Mouse (Mus musculus) limb, embryonic 14.5 days (tissue): ENCODE measurements around the gene Hyal1. TPM values are rescaled to one million over a fixed set of nuclear protein-coding genes. Genes with fewer than 3 reads are reported as not detected.

Experiments used
- ATAC-seq: fragments of 200-750 bp; cut with Nextera tagmentation; 2 replicates; pipeline ENCODE4 v1.8.0; 2017; ENCODE audit warnings: low read depth, moderate number of reproducible peaks, moderate TSS enrichment; ENCODE audit not compliant: low FRiP score
- DNase-seq: peaks from one replicate; pipeline ENCODE4 v3.0.0-alpha.2; 2015; ENCODE audit warnings: low spot score
- H3K27ac ChIP-seq: fragments of 300-500 bp; sonication (generic); replicated peaks from 2 replicates; pipeline ENCODE4 v1.5.1; 2014; ENCODE audit warnings: low read depth, mild to moderate bottlenecking, low read length, moderate library complexity, mixed read lengths
- H3K27me3 ChIP-seq: fragments of 300-500 bp; sonication (generic); 2 replicates; pipeline ENCODE4 v1.6.1; 2014; ENCODE audit warnings: low read length, mixed read lengths; ENCODE audit not compliant: control insufficient read depth, insufficient read depth
- H3K36me3 ChIP-seq: fragments of 300-500 bp; sonication (generic); 2 replicates; pipeline ENCODE4 v1.6.1; 2014; ENCODE audit warnings: mild to moderate bottlenecking, low read length, moderate library complexity, mixed read lengths; ENCODE audit not compliant: control insufficient read depth, insufficient read depth
- H3K4me1 ChIP-seq: fragments of 300-500 bp; sonication (generic); 2 replicates; pipeline ENCODE4 v1.6.1; 2014; ENCODE audit warnings: antibody characterized with exemption, low read length, mixed read lengths; ENCODE audit not compliant: control insufficient read depth, insufficient read depth
- H3K4me2 ChIP-seq: fragments of 300-500 bp; sonication (generic); replicated peaks from 2 replicates; pipeline ENCODE4 v1.6.1; 2014; ENCODE audit warnings: low read depth, mild to moderate bottlenecking, low read length, moderate library complexity; ENCODE audit not compliant: severe bottlenecking
- H3K4me3 ChIP-seq: fragments of 300-500 bp; sonication (generic); replicated peaks from 2 replicates; pipeline ENCODE4 v1.5.1; 2014; ENCODE audit warnings: low read length
- H3K9ac ChIP-seq: fragments of 300-500 bp; sonication (generic); 2 replicates; pipeline ENCODE4 v1.6.1; 2014; ENCODE audit warnings: mild to moderate bottlenecking, low read depth, low read length, moderate library complexity; ENCODE audit not compliant: severe bottlenecking
- H3K9me3 ChIP-seq: fragments of 300-500 bp; sonication (generic); 2 replicates; pipeline ENCODE4 v1.6.1; 2016; ENCODE audit warnings: low read length; ENCODE audit not compliant: control insufficient read depth
- POLR2A ChIP-seq: fragments of 200-500 bp; IDR thresholded peaks from 2 replicates; pipeline ENCODE4 v1.8.0; 2012; ENCODE audit warnings: inconsistent platforms, mild to moderate bottlenecking, moderate library complexity, borderline replicate concordance; ENCODE audit not compliant: insufficient read depth, insufficient read length; ENCODE audit errors: extremely low read depth
- WGBS: fragments of 180-500 bp; shearing (Covaris S2); extraction: QIAGEN DNeasy Blood & Tissue Kit; methylation state at CpG from one replicate; pipeline ENCODE4 v1.1.7; 2014; 5-methylcytosine and 5-hydroxymethylcytosine counted together
- polyA plus RNA-seq, 2 experiments: library from polyadenylated mRNA; depleted of rRNA in 1 of 2; stranded (reverse) in 1 of 2; unstranded in 1 of 2; fragments of >200 nt; fragmentation: Nextera tagmentation in 1 of 2; extraction: Ambion mirVana in 1 of 2; gene quantifications; 2 replicates each; pipeline versions ENCODE4 v1.2.1 to v1.2.3; 2012 to 2014

Gene Hyal1
- polyA plus RNA-seq, 2 experiments, result 6.9 to 11.1 TPM

DNA sequence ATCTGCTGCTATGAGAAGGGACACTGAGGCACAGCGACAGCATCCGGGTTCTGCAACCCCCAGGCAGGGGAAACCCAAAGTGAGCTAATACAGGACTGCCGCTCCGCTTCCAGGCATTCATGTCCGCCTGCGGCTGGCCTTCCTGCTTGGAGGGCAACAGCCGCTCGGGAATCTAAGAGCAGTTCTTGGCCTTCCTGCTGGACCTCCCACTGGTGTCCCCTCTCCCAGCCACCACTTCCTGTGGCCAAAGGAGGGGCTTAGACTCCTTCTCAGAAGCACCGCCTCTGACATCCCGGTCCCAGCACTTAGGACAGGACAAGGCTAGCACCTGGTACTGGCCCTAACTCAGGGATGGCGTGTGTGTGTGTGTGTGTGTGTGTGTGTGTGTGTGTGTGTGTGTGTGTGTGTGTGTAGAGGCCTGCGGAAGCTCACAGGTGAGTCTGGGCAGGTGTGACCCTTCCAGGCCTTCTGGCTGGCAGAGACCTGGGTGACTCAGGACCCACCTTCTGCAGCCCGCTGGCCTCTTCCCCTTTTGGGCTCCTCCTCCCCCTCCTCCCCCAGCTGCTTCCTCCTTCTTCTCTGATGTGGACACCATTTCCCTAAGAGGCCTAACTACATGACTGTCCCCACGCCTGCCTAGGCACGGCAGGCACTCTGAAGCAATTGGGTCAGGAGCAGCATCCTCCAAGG is 52.1 kb downstream of the Hyal1 start:
- no peak overlapping the region for H3K9ac ChIP-seq
- TF ChIP-seq POLR2A, result no peak
- peak overlapping the region; percentile 15; the same call in 1 of the 2 replicates for H3K4me2 ChIP-seq
- DNase-seq (no peak), ATAC-seq (no peak)
- H3K36me3 ChIP-seq, result peaks cover 22% of the 10 kb centered on the region
- no peaks in the 10 kb centered on the region for H3K9me3 ChIP-seq
- WGBS, result 54% methylated on average over 15 of the region's 15 CpGs
- H3K4me3 ChIP-seq, result no peak overlapping the region
- 0 out of 2 replicates have a peak overlapping the region, but pooled peaks have one; percentile 89 for H3K27ac ChIP-seq
- no peaks in the 10 kb centered on the region for H3K27me3 ChIP-seq
- peaks cover 62% of the 10 kb centered on the region for H3K4me1 ChIP-seq

DNA sequence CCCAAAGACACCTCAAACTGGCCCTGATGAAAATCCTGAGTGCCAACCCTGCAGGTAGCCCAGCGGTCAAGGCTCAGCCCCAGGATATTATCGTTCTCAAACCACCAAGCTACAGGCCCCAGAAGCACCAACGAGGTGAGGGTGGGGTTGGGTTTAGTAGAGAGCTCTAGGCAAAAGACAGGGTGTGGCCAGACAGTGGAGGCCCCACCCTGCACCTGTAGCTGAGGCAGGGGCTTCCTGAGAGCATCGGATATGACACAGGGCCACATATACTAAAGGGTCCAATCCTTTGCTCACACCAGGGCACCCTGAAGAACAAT is 52.6 kb downstream of the Hyal1 start:
- H3K36me3 ChIP-seq, result peaks cover 22% of the 10 kb centered on the region
- H3K4me2 ChIP-seq, result no peak overlapping the region
- TF ChIP-seq POLR2A, result no peak
- H3K4me1 ChIP-seq, result peaks cover 62% of the 10 kb centered on the region
- no peak overlapping the region for H3K9ac ChIP-seq
- no peak overlapping the region for H3K27ac ChIP-seq
- H3K27me3 ChIP-seq, result no peaks in the 10 kb centered on the region
- no peaks in the 10 kb centered on the region for H3K9me3 ChIP-seq
- 24% methylated on average over 4 of the region's 4 CpGs for WGBS
- H3K4me3 ChIP-seq, result no peak overlapping the region
- no peak for DNase-seq
- no peak for ATAC-seq

DNA sequence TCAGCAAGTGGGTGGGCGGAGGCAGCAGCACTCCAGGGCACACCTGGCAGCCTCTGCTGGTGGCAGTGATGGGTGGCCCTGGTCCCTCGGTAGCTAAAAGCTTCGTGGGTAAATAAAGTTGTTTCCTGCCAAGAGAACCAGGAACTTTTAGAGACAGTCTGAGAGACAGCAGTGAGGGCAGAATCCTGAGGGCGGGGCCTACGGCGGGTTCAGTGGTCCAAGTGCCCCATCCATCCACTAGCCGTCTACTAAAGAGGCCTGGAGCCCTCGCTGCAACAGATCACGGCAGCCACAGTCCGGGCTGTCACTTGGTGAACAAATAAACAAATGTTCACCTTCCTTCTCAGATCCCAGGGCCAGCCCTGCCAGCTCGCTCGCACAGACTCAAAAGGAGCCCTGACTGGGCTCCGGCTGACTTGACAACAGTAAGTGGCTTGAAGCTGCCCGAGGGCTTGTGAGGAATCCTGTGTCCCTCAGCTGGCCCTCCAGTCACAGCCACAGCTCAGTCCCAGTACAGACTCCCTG is 53.2 kb downstream of the Hyal1 start:
- 18% methylated on average over 12 of the region's 14 CpGs for WGBS
- Histone ChIP-seq H3K4me3 (peak overlapping the region; percentile 15), H3K27ac (peak overlapping the region; percentile 74), H3K36me3 (peaks cover 19% of the 10 kb centered on the region), H3K27me3 (no peaks in the 10 kb centered on the region), H3K9me3 (no peaks in the 10 kb centered on the region), H3K4me1 (peaks cover 62% of the 10 kb centered on the region), H3K9ac (peak overlapping the region; percentile 36), H3K4me2 (peak overlapping the region; percentile 35)
- DNase-seq (no peak), ATAC-seq (no peak)
- no peak for TF ChIP-seq POLR2A

- peak overlapping the region; percentile 74 for H3K27ac ChIP-seq
- peaks cover 14% of the 10 kb centered on the region for H3K36me3 ChIP-seq
- peaks cover 64% of the 10 kb centered on the region for H3K4me1 ChIP-seq
- peak overlapping the region; percentile 35 for H3K4me2 ChIP-seq
- ATAC-seq, result no peak
- H3K4me3 ChIP-seq, result peak overlapping the region; percentile 15; the same call in 1 of the 2 replicates
- H3K9ac ChIP-seq, result peak overlapping the region; percentile 36
- H3K9me3 ChIP-seq, result no peaks in the 10 kb centered on the region
- TF ChIP-seq POLR2A, result no peak
- WGBS, result 11% methylated on average over 4 of the region's 4 CpGs
- DNase-seq, result no peak
- H3K27me3 ChIP-seq, result no peaks in the 10 kb centered on the region
Observed at GRCm38 (mm10) chr9:107630576-107630975, 53.8 kb downstream of the Hyal1 start.

Other genes starting within 250 kb of the Hyal1 start
- gene Hemk1, start 238.6 kb upstream of the Hyal1 start, polyA plus RNA-seq (2012; rRNA removed), result 24.9 and 32.9 TPM in 2 replicates
- gene Hemk1, start 238.6 kb upstream of the Hyal1 start, polyA plus RNA-seq (2014; fragmentation: Nextera tagmentation; extraction: Ambion mirVana), result 12.2 and 12.8 TPM in 2 replicates
- gene 6430571L13Rik, start 236.3 kb upstream of the Hyal1 start, polyA plus RNA-seq (2012; rRNA removed), result 1.0 and 1.1 TPM in 2 replicates
- gene 6430571L13Rik, start 236.3 kb upstream of the Hyal1 start, polyA plus RNA-seq (2014; fragmentation: Nextera tagmentation; extraction: Ambion mirVana), result 0.39 and 0.56 TPM in 2 replicates
- 9.3 and 13.6 TPM in 2 replicates for gene Cacna2d2, start 177.3 kb upstream of the Hyal1 start, polyA plus RNA-seq (2012; rRNA removed)
- gene Cacna2d2, start 177.3 kb upstream of the Hyal1 start, polyA plus RNA-seq (2014; fragmentation: Nextera tagmentation; extraction: Ambion mirVana), result 0.29 and 0.57 TPM in 2 replicates
- 34.9 and 41.3 TPM in 2 replicates for gene Tmem115, start 43.0 kb upstream of the Hyal1 start, polyA plus RNA-seq (2012; rRNA removed)
- 54.1 and 58.8 TPM in 2 replicates for gene Tmem115, start 43.0 kb upstream of the Hyal1 start, polyA plus RNA-seq (2014; fragmentation: Nextera tagmentation; extraction: Ambion mirVana)
- 19.8 and 27.2 TPM in 2 replicates for gene Cyb561d2, start 34.7 kb upstream of the Hyal1 start, polyA plus RNA-seq (2012; rRNA removed)
- gene Cyb561d2, start 34.7 kb upstream of the Hyal1 start, polyA plus RNA-seq (2014; fragmentation: Nextera tagmentation; extraction: Ambion mirVana), result 21.4 and 25.9 TPM in 2 replicates
- 52.7 and 59.2 TPM in 2 replicates for gene Nprl2, start 34.7 kb upstream of the Hyal1 start, polyA plus RNA-seq (2012; rRNA removed)
- gene Nprl2, start 34.7 kb upstream of the Hyal1 start, polyA plus RNA-seq (2014; fragmentation: Nextera tagmentation; extraction: Ambion mirVana), result 37.6 and 38.6 TPM in 2 replicates
- 0.76 and 1.4 TPM in 2 replicates for gene Zmynd10, start 29.6 kb upstream of the Hyal1 start, polyA plus RNA-seq (2012; rRNA removed)
- gene Zmynd10, start 29.6 kb upstream of the Hyal1 start, polyA plus RNA-seq (2014; fragmentation: Nextera tagmentation; extraction: Ambion mirVana), result 1.2 TPM in 1 of 2 replicates, not detected in the other
- gene Rassf1, start 25.4 kb upstream of the Hyal1 start, polyA plus RNA-seq (2012; rRNA removed), result 74.7 and 78.4 TPM in 2 replicates
- 67.6 and 73.2 TPM in 2 replicates for gene Rassf1, start 25.4 kb upstream of the Hyal1 start, polyA plus RNA-seq (2014; fragmentation: Nextera tagmentation; extraction: Ambion mirVana)
- gene Tusc2, start 13.7 kb upstream of the Hyal1 start, polyA plus RNA-seq (2012; rRNA removed), result 35.8 and 43.3 TPM in 2 replicates
- 42.1 and 43.0 TPM in 2 replicates for gene Tusc2, start 13.7 kb upstream of the Hyal1 start, polyA plus RNA-seq (2014; fragmentation: Nextera tagmentation; extraction: Ambion mirVana)
- gene Hyal2, start 9.0 kb upstream of the Hyal1 start, polyA plus RNA-seq (2012; rRNA removed), result 68.0 and 88.8 TPM in 2 replicates
- 123 and 130 TPM in 2 replicates for gene Hyal2, start 9.0 kb upstream of the Hyal1 start, polyA plus RNA-seq (2014; fragmentation: Nextera tagmentation; extraction: Ambion mirVana)
- gene Naa80, start 2.0 kb downstream of the Hyal1 start, polyA plus RNA-seq (2012; rRNA removed), result 38.7 and 57.8 TPM in 2 replicates
- gene Naa80, start 2.0 kb downstream of the Hyal1 start, polyA plus RNA-seq (2014; fragmentation: Nextera tagmentation; extraction: Ambion mirVana), result 17.2 and 18.8 TPM in 2 replicates
- 1.4 and 1.9 TPM in 2 replicates for gene Hyal3, start 3.9 kb downstream of the Hyal1 start, polyA plus RNA-seq (2012; rRNA removed)
- 1.2 and 1.5 TPM in 2 replicates for gene Hyal3, start 3.9 kb downstream of the Hyal1 start, polyA plus RNA-seq (2014; fragmentation: Nextera tagmentation; extraction: Ambion mirVana)
- gene Ifrd2, start 10.7 kb downstream of the Hyal1 start, polyA plus RNA-seq (2012; rRNA removed), result 57.3 and 62.6 TPM in 2 replicates
- 55.0 and 56.3 TPM in 2 replicates for gene Ifrd2, start 10.7 kb downstream of the Hyal1 start, polyA plus RNA-seq (2014; fragmentation: Nextera tagmentation; extraction: Ambion mirVana)
- gene Sema3b, start 32.3 kb downstream of the Hyal1 start, polyA plus RNA-seq (2012; rRNA removed), result 23.2 and 23.7 TPM in 2 replicates
- 7.7 and 11.2 TPM in 2 replicates for gene Sema3b, start 32.3 kb downstream of the Hyal1 start, polyA plus RNA-seq (2014; fragmentation: Nextera tagmentation; extraction: Ambion mirVana)
- gene Gnai2, start 58.4 kb downstream of the Hyal1 start, polyA plus RNA-seq (2012; rRNA removed), result 496 and 627 TPM in 2 replicates
- 392 and 411 TPM in 2 replicates for gene Gnai2, start 58.4 kb downstream of the Hyal1 start, polyA plus RNA-seq (2014; fragmentation: Nextera tagmentation; extraction: Ambion mirVana)
- gene Slc38a3, start 92.6 kb downstream of the Hyal1 start, polyA plus RNA-seq (2012; rRNA removed), result 22.4 and 31.8 TPM in 2 replicates
- gene Slc38a3, start 92.6 kb downstream of the Hyal1 start, polyA plus RNA-seq (2014; fragmentation: Nextera tagmentation; extraction: Ambion mirVana), result 3.7 and 6.0 TPM in 2 replicates
- 0.28 and 0.44 TPM in 2 replicates for gene Gnat1, start 102.8 kb downstream of the Hyal1 start, polyA plus RNA-seq (2012; rRNA removed)
- gene Gnat1, start 102.8 kb downstream of the Hyal1 start, polyA plus RNA-seq (2014; fragmentation: Nextera tagmentation; extraction: Ambion mirVana), result 0.55 and 0.57 TPM in 2 replicates
- gene Sema3f, start 133.5 kb downstream of the Hyal1 start, polyA plus RNA-seq (2012; rRNA removed), result 228 and 332 TPM in 2 replicates
- gene Sema3f, start 133.5 kb downstream of the Hyal1 start, polyA plus RNA-seq (2014; fragmentation: Nextera tagmentation; extraction: Ambion mirVana), result 48.8 and 55.6 TPM in 2 replicates
- gene Rbm5, start 194.1 kb downstream of the Hyal1 start, polyA plus RNA-seq (2012; rRNA removed), result 185 and 196 TPM in 2 replicates
- gene Rbm5, start 194.1 kb downstream of the Hyal1 start, polyA plus RNA-seq (2014; fragmentation: Nextera tagmentation; extraction: Ambion mirVana), result 163 and 181 TPM in 2 replicates